Mouse (Mus musculus) megakaryocyte, embryonic 14.5 days (primary cell): Measurements from ENCODE around the gene Srrt. TPM values are rescaled to one million over a fixed set of nuclear protein-coding genes. Genes with fewer than 3 reads are reported as not detected.
A peak's percentile ranks its signal among the peaks of the same experiment; 100 is the strongest.

Experiments used
- H3K27me3 ChIP-seq: replicated peaks from 2 replicates; pipeline ENCODE3; 2012; ENCODE audit warnings: inconsistent platforms
- H3K36me3 ChIP-seq: replicated peaks from 2 replicates; pipeline ENCODE3; 2012; ENCODE audit warnings: low read length, inconsistent platforms, mixed read lengths
- H3K4me1 ChIP-seq: 2 replicates; pipeline ENCODE4 v1.6.1; 2012; ENCODE audit warnings: inconsistent platforms
- H3K4me3 ChIP-seq: replicated peaks from 2 replicates; pipeline ENCODE3; 2012; ENCODE audit warnings: moderate library complexity, mild to moderate bottlenecking, inconsistent platforms
- H3K9me3 ChIP-seq: 2 replicates; pipeline ENCODE4 v1.6.1; 2012; ENCODE audit warnings: inconsistent platforms
- FLI1 ChIP-seq: IDR thresholded peaks from 2 replicates; pipeline ENCODE4 v1.6.1; 2012; ENCODE audit warnings: low read length, inconsistent platforms, mixed read lengths
- GATA1 ChIP-seq: IDR thresholded peaks from 3 replicates; pipeline ENCODE4 v1.6.1; 2012; ENCODE audit warnings: mixed read lengths, low read length, inconsistent platforms, borderline replicate concordance
- polyA plus RNA-seq: library from polyadenylated mRNA; stranded (reverse); fragments of >175 nt; gene quantifications from 2 replicates; pipeline ENCODE4 v1.2.3, GENCODE M21; 2012; ENCODE audit warnings: low replicate concordance; ENCODE audit not compliant: insufficient read depth

Srrt gene
- polyA plus RNA-seq, 1 experiment = 163 TPM

GRCm38 (mm10) chr5:137301253-137301652 is 6.2 kb downstream of the Srrt start:
- H3K36me3 ChIP-seq = peaks cover 95% of the 10 kb centered on the region
- peaks cover 73% of the 10 kb centered on the region for H3K4me1 ChIP-seq
- no peak for TF ChIP-seq FLI1
- no peak for TF ChIP-seq GATA1
- H3K9me3 ChIP-seq = no peaks in the 10 kb centered on the region
- H3K4me3 ChIP-seq = no peak overlapping the region
- H3K27me3 ChIP-seq = no peaks in the 10 kb centered on the region

DNA sequence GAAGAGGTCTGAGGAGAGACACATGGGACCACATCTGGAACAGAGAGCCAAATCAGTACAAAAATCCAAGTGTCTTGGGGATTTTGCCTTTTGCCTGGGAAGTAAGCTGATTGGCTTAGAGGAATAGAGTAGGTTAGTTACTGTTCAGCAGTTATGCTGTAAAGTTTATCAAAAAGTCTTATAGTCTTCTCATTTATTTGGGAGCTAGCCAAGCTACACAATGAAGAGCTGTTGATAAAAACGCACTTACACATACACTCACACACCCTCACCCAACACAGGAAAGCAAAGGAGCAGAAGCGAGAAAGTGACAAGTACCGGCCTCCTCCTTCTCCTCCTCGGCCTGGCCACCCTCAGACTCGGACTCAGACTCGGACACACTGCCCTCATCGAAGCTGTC is 8.2 kb downstream of the Srrt start:
- H3K9me3 ChIP-seq = no peaks in the 10 kb centered on the region

DNA sequence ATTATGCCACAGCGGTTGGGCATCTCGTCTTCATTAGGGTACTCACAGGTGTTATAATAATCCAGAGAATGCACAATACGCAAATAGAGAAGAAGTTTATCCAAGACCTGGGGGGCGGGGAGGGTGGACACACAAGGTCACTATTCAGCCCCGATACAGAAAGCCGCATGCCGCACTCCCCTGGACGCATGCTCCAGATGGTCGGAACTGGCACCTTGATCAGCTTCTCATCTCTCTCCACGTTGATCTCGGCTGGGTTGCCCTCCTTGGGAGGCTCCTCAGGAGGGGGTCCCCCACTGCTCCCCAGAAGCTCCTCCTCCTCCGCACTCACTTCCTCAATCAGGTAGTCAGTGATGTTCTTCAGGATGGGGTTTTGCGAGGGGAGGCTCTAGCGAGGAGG is 10.3 kb downstream of the Srrt start:
- Histone ChIP-seq H3K4me3 (no peak overlapping the region), H3K36me3 (peaks cover 84% of the 10 kb centered on the region), H3K4me1 (peaks cover 71% of the 10 kb centered on the region), H3K9me3 (no peaks in the 10 kb centered on the region), H3K27me3 (no peaks in the 10 kb centered on the region)
- TF ChIP-seq FLI1 (no peak), GATA1 (no peak)

More for the DNA sequence above, 8.2 kb downstream of the Srrt start:
- Histone ChIP-seq H3K27me3 (no peaks in the 10 kb centered on the region), H3K4me3 (no peak overlapping the region), H3K4me1 (peaks cover 71% of the 10 kb centered on the region), H3K36me3 (peaks cover 97% of the 10 kb centered on the region)
- TF ChIP-seq GATA1 = no peak
- no peak for TF ChIP-seq FLI1

DNA sequence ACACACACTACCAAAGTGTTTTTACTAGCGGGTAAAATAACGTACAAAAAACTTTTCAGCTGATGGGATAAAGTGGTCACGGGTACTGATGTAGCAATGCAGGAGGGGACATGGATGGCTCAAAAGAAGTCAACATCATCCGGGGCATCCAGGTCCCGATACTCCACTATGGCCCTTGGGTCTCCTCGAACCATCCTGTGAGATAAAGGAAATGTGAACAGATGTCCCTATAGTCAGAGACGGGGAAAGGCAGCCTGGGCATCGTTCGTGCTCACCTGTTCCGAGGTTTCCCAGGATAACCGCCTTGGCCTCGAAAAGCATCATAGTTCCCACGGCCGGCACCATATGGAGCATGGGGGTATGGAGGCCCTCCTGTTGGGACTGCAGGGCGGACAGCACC is 11.8 kb downstream of the Srrt start:
- Histone ChIP-seq H3K4me1 (peaks cover 81% of the 10 kb centered on the region), H3K4me3 (peak overlapping the region; percentile 96), H3K27me3 (no peaks in the 10 kb centered on the region), H3K9me3 (no peaks in the 10 kb centered on the region), H3K36me3 (peaks cover 84% of the 10 kb centered on the region)
- TF ChIP-seq GATA1 (no peak), FLI1 (no peak)

DNA sequence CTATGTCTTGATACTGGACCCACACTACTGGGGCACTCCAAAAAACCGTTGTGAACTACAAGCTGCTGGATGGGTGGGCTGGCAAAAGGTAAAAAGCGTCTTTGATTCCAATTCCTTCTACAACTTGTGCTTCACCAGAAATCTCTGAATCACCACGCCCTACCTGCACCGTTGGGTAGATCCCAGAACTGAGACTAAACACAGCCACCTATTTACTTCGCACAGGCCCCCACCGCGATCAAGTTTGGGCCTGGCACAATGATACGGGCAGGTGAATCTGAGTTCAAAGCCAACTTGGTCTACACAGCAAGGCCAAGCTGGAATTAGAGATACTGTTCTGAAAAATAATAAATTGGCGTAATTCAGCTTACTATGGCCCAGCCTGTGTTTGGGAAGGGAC is 12.2 kb downstream of the Srrt start:
- Histone ChIP-seq H3K4me1 (peaks cover 85% of the 10 kb centered on the region), H3K4me3 (peak overlapping the region; percentile 96), H3K9me3 (no peaks in the 10 kb centered on the region), H3K27me3 (no peaks in the 10 kb centered on the region), H3K36me3 (peaks cover 84% of the 10 kb centered on the region)
- no peak for TF ChIP-seq FLI1

DNA sequence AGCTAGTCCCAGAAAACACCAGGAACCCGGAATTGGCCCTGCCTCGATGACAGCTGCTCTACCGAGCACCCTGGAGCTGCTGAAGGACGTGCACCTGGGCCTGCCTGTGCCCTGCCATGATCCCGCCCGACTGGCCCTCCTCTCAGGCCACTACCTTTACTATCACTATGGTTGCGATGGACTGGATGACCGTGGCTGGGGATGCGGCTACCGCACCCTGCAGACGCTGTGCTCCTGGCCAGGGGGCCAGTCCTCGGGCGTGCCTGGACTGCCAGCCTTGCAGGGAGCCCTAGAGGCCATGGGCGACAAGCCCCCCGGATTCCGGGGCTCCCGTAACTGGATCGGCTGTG is 12.8 kb downstream of the Srrt start:
- Histone ChIP-seq H3K4me1 (peaks cover 86% of the 10 kb centered on the region), H3K4me3 (peak overlapping the region; percentile 96), H3K27me3 (no peaks in the 10 kb centered on the region), H3K9me3 (no peaks in the 10 kb centered on the region), H3K36me3 (peaks cover 83% of the 10 kb centered on the region)
- TF ChIP-seq GATA1 (no peak), FLI1 (no peak)

GRCm38 (mm10) chr5:137293839-137294743 is 13.4 kb downstream of the Srrt start, which contains the start of gene Ufsp1:
Gene Ufsp1 (plus strand): TSS chr5:137294629.
- TF ChIP-seq GATA1 (no peak), FLI1 (peak; percentile 59; the same call in 1 of the 2 replicates)
- Histone ChIP-seq H3K36me3 (peaks cover 76% of the 10 kb centered on the region), H3K27me3 (no peaks in the 10 kb centered on the region), H3K9me3 (no peaks in the 10 kb centered on the region), H3K4me1 (peaks cover 93% of the 10 kb centered on the region), H3K4me3 (peak within 1 kb of the TSS; percentile 96)

DNA sequence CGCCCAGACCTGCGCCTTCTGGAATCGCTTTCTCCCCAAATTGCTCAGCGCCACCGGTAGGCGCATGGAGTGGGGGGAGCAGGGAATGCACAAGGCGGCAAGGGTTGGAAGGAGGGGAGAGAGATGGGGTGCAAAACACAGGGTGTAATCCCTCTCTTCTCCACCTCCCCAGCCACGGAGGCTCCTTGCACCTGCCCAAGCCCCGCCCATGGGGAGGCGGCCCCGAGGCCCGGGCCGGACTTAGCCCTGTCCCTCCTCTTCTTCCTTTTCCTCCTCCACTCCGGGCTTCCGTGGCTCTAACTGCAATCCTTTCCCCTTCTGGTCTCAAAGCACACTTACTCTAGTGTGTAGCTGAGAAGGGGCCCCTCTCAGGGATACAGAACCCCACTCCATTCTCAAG is 14.2 kb downstream of the Srrt start:
- Histone ChIP-seq H3K9me3 (no peaks in the 10 kb centered on the region), H3K36me3 (peaks cover 68% of the 10 kb centered on the region), H3K4me1 (peaks cover 95% of the 10 kb centered on the region), H3K27me3 (no peaks in the 10 kb centered on the region), H3K4me3 (peak overlapping the region; percentile 96)
- TF ChIP-seq GATA1 = no peak
- TF ChIP-seq FLI1 = no peak

GRCm38 (mm10) chr5:137291381-137291926 is 16.0 kb downstream of the Srrt start:
- peaks cover 95% of the 10 kb centered on the region for H3K4me1 ChIP-seq
- H3K36me3 ChIP-seq = peaks cover 50% of the 10 kb centered on the region
- H3K4me3 ChIP-seq = peak overlapping the region; percentile 95
- H3K27me3 ChIP-seq = no peaks in the 10 kb centered on the region
- TF ChIP-seq FLI1 = no peak
- no peak for TF ChIP-seq GATA1
- H3K9me3 ChIP-seq = no peaks in the 10 kb centered on the region

DNA sequence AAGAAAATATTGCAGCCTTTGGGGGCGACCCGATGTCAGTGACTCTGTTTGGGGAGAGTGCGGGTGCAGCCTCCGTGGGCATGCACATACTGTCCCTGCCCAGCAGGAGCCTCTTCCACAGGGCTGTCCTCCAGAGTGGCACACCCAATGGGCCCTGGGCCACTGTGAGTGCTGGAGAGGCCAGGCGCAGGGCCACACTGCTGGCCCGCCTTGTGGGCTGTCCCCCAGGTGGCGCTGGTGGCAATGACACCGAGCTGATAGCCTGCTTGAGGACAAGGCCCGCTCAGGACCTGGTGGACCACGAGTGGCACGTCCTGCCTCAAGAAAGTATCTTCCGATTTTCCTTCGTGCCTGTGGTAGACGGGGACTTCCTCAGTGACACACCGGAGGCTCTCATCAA is 16.8 kb downstream of the Srrt start:
- Histone ChIP-seq H3K27me3 (no peaks in the 10 kb centered on the region), H3K36me3 (peaks cover 42% of the 10 kb centered on the region), H3K9me3 (no peaks in the 10 kb centered on the region), H3K4me1 (peaks cover 95% of the 10 kb centered on the region), H3K4me3 (peak overlapping the region; percentile 95)
- TF ChIP-seq FLI1 (no peak), GATA1 (no peak)
